Mouse (Mus musculus) testis, postnatal 14 days (tissue): ENCODE data around the gene Yipf1.

Source experiments
- DNase-seq: peaks from one replicate; pipeline ENCODE4 v3.0.0; 2021; ENCODE audit warnings: low spot score

Yipf1 gene

DNA sequence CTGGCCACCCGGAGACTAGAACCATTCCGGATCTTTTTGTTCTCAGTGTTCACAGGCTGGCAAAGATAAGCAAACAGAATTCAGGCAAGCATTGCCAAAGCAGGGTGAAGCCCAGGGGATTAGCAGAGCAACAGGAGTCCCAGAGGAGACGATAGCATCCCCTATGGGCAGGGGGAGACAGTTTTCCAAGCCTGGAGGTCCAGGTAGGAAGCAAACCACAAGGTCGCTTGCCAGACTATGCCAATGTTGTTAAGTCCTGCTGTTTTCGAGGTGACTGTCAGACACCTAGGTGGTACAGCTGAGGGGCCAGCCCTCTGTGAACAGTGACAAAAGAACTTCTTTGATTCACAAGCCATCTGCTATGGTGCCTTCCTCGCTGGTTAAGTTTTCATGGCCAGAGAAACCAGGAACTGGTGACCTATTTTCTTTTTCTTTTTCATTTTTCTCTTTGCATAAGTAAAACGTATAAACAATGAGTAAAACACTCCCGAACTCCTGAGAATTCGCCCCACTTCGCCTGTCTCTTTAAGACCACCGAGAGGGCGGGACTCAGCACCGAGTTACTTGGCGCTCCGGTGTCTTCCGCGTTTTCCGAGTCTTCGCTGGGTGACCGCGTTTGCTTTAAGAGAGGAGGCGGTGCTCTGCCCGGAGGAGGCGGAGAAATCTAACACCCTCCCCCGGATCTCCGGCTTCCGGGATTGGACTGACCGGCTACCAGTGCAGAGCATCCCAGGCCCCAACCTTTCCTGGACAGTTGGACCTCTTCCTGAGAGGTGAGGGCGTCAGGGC, at the start of gene Yipf1:
Gene Yipf1, plus strand, starts transcription at position 674 of the 789 bp plus-strand sequence.
- DNase-seq: peak; percentile 87

DNA sequence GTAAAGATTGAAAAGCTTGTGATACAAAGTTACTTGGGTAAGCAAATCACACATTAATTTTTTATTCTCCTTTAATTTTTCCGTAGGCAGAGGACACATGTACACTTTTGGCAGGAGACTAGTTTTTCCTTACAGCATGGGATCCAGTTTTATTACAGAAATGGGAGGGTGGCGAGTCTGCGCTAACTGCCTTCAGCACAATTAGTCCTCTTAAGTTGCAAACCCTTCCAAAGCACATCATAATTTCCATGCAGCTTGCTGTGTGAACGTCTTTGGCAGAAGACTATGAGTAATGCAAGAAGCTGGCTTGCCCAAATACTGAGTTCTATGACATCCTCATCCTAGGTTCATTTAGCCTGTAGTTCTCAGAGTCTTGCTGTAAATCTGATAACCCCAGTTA, 40.5 kb upstream of the Yipf1 start:
- no peak for DNase-seq

DNA sequence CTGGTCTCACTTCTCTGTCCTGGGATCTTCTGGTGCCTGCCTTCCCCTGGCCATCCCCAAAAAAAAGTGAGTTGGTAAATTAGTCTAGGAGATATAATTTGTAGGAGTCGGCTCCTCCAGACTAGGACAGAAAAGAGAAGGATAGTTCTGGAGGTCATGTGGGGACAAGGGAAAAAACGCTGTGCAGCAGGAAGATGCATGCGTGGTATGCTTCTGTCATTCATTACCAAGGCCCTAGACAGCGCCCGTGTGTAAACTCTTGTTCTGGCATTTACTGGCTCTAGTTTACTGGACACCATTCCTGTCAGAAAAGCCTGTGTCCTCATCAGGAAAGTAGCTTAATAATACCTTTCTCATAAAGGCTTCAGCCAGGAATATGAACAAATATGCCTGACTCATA, 39.7 kb upstream of the Yipf1 start:
- no peak for DNase-seq

DNA sequence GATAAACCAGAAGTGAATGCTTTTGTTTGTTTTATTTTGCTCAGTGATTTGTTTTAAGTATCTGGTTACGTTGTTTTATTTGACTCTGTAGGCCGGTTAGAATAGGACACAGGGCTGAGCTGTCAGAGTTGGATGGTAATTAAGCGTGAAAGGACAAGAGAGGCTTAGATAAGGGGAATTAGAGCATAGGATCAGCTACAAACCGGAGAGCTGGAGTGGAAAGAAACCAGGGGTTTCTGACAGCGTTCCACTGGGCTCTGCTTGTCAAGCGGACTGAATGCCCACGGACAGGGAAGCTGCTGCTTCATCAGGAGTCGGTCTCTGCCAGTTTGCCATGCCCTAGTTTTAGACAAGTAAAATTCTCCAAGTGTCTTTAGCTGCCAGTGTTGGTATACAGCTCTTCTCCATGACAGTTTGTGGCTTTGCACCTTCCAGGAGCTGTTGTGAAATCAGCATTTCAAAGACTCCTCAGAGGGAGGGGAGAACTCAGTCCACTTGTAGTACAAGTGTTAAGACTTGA, 35.9 kb upstream of the Yipf1 start:
- no peak for DNase-seq

DNA sequence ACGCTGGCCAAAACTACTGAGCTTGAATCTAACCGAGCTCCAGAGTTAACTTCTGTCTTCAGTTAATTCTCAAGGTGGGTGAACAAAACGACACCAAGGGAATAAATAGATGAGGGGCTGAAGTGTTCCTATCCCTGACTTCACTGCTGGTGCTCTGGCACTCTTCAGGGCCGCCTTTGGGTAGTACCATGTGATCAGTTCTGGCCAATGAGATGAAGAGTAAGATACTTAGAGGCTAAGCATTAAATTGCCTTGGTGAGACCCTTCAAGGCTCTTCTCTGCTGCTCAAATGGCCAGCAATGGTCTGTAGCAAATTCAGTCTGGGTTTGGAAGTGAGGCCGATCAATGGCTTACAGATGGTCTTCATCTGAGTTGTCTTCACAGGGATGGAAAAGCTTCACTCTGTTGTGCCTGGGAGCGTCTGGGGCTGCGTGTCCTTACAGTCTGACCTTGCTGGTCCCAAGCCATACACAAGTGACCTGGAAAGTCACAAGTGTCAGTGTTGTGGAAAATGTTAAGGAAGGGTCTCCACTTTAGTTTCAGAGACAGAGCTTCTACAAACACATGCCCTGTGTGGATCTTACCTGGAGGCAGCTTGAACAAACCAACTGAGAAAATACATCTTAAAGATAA, 33.2 kb upstream of the Yipf1 start:
- no peak for DNase-seq

DNA sequence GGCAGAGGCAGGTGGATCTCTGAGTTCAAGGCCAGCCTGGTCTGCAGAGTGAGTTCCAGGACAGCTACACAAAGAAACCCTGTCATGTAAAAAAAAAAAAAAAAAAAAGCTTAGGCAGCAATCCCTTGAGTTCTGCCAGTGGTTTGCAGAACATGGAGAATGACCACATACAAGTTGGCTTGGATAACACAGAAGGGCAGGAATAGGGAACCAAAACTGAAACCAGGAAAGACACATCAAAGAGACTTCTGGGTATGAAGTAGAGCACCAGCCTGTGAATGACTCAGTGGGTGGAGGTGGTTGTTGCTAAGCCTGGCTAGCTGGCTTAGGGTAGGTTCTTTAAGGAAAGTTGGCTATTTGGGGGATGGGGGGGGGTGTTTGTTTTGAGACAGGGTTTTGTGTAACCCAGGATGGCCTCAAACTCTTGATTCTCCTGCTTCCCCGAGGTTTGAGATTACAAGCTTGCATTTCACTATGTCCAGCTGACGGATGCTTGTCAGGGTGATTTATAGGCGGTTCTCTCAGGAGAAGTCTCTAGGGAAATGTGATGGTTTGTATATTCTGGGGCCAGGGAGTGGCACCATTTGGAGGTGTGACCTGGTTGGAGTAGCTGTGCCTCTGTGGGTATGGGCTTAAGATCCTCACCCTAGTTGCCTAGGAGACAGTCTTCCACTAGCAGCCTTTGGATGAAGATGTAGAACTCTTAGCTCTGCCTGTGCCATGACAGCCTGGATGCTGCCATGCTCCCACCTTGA, 28.5 kb upstream of the Yipf1 start:
- no peak for DNase-seq

DNA sequence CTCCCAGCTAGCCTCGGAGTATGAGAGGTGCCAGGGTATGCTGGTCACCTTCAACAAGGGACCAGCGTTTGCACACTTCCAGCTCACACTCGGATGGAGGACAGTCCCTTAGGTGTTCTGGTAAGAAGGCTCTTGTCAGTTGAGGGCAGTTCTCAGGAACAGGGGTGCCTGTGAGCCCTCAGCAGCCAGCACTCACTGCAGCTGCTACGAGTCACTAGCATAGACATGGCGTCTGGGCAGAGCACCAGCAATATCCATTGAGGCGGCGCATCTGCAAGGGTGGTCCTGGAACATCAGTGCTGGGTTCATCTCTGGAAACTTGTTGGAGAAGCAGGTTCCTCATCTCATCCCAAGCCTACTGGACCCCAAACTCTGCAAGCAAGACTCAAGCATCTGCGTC, 27.8 kb upstream of the Yipf1 start:
- DNase-seq: no peak

DNA sequence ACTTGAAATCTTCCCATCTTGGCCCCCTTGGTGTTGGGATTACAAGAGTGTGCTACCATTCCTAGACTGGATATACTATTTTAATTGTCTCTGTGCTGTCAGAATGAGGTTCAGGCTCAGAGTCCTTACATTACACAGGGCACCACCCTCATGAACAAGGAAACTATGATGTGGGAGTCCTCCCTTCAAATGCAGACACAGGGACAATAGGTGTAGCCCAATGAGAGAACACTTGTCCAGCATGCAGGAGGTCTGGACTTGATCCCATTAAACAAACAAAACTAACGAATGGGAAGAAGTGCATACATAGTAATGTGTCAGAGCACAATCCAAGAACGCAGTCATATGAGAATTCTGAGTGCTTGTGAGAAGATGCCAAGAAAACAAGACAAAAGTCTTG, 26.6 kb upstream of the Yipf1 start:
- no peak for DNase-seq

DNA sequence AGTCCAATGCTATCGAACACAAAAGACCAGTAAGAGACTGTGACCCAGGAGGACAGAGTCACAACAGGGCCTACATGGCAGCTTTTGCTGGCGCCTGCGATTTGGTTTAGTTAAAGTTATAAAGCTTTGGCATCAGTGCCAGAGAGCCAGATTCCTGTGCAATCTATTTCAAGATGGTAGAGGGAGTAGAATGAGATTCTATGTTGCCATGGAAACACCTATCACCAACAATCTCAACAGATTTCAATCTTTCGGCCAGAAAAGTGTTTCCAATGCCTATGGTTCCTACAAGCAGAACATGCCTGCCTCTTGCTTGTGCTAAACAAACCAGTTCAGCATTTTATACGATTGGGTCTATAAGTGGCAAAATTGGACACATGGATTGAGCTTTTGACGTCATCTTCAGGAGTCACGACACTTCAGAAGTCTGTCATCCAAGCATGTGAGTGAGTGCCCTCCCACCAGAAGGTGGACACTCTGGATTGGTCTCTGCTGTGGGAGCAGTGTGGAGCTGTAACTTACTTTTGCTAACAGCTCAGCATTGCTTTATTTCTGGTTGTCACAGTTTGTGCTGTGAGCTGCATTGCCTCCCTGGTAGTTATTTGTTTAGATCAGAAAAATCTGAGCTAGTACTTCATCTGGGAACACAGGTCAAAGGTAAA, 22.4 kb upstream of the Yipf1 start:
- DNase-seq: no peak

DNA sequence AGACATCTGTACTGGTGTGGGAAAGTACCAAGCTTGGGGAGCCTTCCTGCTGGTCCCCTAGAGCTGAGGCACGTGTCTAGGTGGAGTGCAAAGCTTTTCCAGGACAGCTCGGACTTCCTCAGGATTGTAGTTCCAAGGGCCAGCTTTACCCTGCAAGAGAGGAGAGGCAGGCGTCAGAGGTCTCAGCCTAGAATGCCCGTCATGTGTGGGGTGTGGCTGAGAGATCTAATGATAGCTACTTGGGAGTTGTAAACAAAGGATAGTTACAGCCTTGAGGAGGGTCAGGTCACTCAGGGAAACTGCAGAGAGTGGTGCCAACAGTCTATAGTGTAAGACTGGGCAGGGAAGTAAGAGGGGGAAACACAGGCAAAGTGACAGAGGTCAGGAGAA, 21.9 kb upstream of the Yipf1 start:
- DNase-seq: no peak

DNA sequence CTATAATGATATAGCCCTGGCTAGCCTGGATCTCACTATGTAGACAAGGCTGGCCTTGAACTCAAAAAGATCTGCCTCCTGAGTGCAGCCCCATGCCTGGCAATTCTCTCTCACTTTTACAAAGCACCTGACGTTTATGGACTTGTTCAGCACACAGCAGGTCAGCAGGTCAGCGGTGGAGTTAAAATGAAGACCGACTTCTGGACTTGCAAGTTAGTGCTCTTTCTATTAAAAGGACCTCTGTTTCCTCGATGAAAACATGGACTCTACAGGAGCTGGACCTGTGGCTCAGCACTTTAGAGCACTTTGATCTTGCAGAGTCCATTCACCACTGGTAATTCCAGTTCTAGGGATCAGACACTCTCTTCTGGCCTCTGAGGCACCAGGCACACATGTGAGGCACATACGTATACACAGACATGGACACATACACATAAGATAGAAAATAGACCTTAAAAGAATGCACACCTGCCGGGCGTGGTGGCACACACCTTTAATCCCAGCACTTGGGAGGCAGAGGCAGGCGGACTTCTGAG, 16.0 kb upstream of the Yipf1 start:
- DNase-seq: no peak

DNA sequence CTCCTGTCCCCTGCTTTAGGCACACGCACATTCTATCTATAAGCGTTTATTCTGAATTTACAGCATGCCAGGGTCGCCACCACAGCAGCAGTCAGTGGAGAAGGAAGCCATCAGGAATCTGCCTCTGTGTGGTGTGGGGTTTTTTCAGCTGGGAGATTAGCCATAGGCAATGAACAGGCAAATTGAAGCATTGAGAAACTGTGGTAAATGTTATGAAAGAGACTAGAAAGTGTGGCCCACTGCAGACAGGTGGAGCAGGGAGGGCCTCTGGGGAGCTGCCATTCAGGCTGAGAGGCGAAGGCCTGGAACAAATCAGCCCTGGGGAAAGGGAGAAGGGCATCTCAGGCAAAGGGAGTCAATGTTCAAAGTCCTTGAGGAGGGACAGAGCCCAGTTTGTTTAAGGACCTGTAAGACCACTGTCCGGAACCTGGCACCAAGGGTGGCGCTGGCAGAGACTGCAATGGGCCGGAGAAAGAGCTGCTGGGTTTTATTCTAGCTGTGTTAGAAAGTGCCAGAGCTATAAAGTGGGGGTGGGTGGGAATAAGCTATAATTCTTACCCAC, 14.3 kb upstream of the Yipf1 start:
- DNase-seq: no peak

DNA sequence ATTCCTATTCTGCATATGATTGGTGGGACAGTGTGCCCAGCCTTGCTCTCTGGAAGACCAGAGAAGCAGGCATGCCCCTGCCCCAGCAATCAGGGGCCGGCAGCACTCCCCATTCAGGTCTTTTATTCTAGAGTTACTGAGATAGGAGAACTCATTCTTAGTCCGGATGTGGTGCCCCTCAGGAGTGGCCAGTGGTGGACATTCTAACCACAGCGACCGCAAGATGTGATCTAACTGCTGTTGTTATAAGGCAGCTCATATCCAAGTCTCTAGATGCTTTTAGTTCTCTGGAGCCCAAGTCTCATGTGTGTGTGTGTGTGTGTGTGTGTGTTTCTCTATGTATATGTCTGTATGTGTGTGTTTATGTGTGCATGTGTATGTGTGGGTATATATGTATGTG, 13.8 kb upstream of the Yipf1 start:
- no peak for DNase-seq

DNA sequence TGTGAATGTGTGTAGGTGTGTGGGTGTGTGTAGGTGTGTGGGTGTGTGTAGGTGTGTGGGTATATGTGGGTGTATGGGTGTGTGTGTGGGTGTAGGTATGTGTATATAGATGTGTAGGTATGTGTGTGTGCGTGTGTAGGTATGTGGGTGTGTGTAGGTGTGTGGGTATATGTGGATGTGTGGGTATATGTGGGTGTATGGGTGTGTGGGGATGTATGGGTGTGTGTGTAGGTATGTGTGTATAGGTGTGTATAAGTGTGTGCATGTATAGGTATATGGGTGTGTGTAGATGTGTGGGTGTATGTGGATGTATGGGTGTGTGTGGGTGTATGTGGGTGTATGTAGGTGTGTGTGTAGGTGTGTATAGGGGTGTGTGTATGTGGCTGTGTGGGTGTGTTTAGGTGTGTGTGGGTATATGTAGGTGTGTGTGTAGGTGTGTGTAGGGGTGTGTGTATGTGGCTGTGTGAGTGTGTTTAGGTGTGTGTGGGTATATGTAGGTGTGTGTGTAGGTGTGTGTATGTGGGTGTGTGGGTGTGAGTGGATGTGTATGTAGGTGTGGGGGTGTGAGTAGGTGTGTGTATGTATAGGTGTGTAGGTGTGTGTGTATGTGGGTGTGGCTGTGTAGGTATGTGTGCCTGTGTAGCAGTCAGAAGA, 13.1 kb upstream of the Yipf1 start:
- no peak for DNase-seq

DNA sequence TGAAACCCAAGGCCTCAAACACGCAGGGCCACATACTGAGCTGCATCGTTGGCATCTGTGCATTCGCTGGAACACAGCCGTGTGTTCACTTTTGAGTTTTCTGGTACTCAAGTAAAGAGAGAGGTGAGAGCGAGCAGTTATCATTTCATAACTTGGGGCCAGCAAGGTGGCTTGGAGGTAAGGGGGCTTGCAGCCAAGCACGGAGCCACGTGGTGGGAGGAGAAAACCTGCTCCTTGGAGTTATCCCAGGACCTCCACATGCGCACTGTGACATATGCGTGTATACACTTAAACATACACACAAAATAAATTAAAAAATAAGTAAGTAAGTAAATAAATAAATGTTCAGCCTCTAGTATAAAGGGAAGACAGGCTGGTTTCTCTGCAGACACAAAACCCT, 11.9 kb upstream of the Yipf1 start:
- no peak for DNase-seq

DNA sequence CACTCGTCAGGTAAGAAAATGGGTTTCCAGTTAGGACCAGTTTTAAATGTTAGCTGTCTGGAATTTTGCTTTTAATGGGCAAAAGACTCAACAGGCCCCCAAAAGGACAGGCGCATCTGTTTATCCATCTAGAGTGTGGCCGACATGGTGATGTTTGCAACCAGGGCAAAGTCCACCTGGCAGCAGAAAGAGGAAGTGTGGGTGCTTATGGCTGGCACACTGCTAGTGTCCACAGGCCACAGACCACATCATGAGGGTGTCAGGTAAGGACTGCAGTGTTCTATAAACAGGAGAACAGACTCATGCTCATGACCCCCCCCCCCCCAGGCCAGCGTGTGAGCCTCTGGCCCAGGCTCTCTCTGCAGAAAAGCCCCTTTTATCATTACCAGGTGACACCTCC, 11.3 kb upstream of the Yipf1 start:
- no peak for DNase-seq

DNA sequence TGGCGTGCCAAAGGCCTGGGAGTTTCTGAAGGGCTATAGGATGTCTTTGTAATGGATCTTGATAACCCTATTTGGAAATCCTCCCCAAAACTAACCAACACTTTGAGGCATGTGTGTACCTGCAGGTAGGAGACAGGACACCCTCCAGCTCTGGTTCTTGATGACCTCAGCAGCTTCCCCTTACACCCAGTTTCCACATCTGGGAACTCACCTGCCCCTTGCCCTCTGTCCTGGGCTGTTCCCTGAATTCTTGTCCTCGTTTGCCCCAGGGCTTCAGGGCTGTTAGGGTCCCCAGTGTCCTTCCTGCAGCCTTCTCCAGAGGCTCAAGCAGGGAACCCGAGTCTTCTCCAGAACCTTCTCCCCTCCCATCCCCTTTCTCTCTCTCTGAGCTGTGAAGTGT, 10.6 kb upstream of the Yipf1 start:
- no peak for DNase-seq

DNA sequence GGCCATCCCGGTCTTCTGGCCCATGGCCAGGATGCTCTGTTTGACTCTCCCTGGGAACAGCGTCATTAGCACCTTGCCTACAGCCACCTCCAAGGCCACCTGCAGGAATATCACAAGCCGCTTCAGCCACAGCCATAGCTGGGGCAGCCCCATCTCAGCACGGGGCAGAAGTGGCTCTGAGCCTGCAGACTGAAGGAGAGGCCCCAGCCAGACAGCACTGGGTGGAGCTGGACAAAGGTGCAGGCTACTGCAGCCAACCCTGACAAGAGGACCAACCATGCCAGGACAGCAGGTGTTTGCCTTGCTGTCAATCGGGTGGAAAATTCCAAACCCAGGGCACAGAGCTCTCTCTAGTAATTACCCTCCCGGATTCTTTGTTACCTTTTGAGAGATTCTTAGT, 7.2 kb upstream of the Yipf1 start, which contains the start of gene Dio1:
Gene Dio1, minus strand, starts transcription at position 204 of the 400 bp plus-strand sequence.
- DNase-seq: no peak

DNA sequence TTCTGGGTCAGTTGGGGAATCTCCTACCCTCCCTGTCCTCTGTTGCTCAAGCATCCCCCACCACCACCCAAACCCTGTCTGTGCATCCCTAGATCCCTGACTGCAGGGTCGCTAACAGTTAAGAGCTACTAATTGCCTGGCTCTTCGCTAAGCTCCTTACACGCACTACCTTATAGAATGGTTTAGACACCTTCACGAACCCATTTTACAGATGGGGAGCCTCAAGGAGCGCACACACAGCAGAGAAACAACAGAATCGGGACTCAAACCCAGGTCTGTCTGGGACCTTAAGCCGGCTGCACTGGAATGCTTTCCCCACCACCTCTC, 279 bp downstream of the Yipf1 start:
- no peak for DNase-seq

DNA sequence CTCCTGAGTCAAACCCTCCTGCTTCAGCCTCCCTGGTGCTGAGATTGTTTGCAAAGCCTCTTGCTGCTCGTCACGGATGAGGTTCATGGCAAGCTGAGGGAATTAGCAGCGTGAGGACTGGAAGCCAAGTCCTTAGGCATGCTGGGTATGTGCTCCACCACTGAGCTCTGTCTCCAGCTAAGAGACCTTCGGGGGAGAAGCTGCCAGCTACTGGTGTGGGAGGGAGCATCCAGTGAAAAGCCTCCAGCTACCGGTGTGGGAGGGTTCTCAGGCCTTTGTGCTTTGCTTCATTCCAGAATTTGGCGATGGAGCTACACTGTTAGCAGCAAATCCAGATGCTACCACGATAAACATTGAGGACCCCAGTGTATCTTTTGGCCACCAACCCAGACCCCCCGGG, 4.5 kb downstream of the Yipf1 start:
- peak; percentile 51 for DNase-seq

DNA sequence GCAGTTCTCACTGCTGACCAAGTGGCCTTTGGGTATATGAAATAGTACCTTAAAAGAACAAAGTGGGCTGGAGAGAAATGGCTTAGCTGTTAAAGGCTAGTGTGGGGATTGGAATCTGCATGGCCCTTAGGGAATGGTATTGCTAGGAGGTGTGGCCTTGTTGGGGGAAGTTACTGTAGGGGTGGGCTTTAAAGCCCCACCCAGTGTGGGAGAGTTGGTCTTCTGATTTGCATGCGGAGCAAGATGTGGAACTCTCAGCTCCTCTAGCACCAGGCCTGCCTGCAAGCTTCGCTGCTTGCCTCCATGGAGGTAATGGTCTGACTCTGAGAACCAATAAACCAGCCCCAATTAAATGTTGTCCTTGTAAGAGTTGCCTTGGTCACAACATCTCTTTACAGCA, 6.9 kb downstream of the Yipf1 start:
- no peak for DNase-seq
